Mouse (Mus musculus): ENCODE data around the gene Ufsp1.

The Ufsp1 gene

DNA sequence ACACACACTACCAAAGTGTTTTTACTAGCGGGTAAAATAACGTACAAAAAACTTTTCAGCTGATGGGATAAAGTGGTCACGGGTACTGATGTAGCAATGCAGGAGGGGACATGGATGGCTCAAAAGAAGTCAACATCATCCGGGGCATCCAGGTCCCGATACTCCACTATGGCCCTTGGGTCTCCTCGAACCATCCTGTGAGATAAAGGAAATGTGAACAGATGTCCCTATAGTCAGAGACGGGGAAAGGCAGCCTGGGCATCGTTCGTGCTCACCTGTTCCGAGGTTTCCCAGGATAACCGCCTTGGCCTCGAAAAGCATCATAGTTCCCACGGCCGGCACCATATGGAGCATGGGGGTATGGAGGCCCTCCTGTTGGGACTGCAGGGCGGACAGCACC lies 1.3 kb downstream of the Ufsp1 start:
- no peak for DNase-seq (ENCODE audit: low spot score)

- DNase-seq (ENCODE audit: low spot score) = no peak
These were observed 2.7 kb downstream of the Ufsp1 start for GRCm38 (mm10) chr5:137297126-137297525.

GRCm38 (mm10) chr5:137299240-137299639 lies 4.8 kb downstream of the Ufsp1 start:
- no peak for DNase-seq (ENCODE audit: low spot score)

- peak; percentile 92 for DNase-seq (ENCODE audit: low spot score)
These were observed 6.8 kb downstream of the Ufsp1 start for GRCm38 (mm10) chr5:137301253-137301652.

DNA sequence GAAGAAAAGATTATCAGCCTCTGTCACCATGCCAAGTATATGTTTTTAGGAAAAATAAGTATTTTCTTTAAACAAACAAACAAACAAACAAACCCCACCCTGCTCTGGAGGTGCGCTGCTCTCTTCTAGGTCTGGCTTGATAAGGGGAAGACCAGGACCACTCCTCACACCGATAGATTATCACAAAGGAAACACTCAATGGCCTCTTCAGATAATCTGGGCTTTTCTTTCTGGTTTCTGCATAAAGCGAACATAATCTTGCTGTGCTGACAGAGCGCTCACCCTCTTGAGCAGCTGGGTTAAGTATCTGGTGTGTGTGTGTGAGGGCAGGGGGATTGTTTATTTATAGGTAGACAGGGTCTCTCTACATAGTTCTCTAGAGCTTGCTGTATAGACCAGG lies 9.2 kb downstream of the Ufsp1 start:
- DNase-seq (ENCODE audit: low spot score) = no peak

DNA sequence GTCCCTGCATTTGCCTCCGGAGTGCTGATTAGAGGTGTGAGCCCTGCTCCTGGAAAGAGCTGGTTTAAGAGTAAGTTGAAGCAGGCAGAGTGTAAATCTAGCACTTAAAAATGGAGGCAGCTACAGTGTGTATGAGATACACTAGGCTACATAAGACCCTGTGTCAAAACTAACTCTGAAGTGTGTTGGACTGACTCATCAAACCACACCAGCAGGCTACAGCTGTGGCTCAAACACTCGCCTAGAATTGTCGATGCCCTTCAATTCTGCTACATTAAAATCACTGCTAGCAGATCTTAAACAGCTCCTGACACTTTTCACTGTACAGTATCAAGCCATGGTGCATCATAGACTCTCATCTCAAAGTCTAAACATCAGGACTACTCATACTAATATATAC lies 9.7 kb downstream of the Ufsp1 start:
- DNase-seq (ENCODE audit: low spot score) = no peak

DNA sequence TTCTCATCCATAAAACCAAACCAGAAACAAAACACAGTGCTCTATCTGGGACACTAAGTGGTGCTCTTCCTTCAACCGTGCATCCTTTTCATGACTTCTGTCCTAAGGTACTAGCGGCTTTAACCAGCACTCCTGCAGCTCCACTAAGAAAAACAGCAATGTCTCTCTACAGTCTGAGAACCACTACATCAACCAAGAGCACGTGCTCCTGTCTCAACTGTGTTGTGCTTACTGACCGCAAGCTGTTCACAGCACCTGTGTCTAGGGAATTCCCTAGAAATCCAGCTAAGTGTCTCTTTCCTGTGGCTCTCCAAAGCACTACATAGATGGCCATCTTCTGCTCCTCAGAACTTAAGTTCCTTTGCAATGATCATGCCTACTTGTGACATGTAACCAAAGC lies 10.4 kb downstream of the Ufsp1 start:
- DNase-seq (ENCODE audit: low spot score) = no peak

DNA sequence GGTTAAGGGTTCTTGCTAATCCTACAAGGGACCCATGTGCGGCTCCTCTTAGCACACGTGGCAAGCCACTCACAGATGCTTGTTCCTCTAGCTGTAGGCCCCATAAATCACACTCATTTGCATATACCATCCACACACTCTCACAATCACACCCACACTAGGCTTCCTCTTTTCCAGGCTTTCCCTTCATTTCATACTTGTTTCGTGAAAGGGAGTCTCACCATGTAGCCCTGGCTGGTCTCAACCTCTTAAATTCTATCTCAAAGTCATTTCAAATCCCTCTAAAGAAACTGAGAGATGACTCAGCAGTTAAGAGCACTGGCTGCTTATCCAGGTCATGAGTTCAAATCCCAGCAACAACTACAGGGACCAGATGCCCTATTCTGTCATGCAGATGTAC lies 11.4 kb downstream of the Ufsp1 start:
- peak; percentile 43 for DNase-seq (ENCODE audit: low spot score)

GRCm38 (mm10) chr5:137306439-137307005 lies 12.1 kb downstream of the Ufsp1 start:
- DNase-seq (ENCODE audit: low spot score) = no peak

DNA sequence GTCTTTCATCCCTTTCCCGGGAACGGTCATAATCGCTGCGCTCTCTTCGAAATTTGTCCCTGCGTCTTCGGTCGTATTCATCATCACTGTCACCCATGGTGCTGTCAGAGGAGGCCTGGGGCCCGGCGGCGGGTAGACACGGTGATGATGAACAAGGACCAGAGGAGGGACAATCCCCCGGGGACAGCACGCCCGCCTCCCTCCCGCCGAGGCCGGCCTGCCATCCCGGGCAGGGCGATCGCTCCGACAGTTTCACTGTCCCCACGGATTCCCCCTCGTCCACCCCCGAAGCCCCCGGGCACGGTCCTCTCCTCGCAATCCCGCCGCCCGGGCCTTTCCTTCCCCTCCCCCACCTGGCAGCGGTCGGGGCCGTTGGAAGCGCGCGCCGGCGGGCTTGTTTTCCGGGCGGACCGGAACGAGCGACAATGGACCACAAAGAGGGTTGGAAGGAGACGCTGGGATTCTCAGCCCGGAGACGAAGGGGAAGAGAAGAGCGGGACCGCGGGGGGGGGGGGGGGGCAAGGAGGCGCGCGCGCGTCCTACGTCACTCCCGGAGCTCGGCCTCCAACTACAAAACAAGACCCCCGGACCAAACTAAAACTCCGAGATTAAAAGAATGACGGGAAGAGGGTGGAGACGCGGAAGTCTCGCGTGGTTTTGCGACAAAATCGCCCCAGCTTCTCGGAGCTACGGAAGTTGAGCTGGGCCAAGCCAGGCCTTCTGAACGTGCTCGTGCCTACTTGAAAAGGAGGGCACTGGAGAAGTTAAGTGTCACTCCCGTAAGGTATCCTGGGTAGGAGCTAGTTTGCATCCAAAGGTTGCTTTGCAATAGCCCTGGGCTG lies 12.9 kb downstream of the Ufsp1 start, which contains the start of gene Srrt:
Srrt (minus strand) TSS at position 604 of the 842 bp plus-strand sequence.
- peak; percentile 98 for DNase-seq (ENCODE audit: low spot score)

GRCm38 (mm10) chr5:137308356-137308755 lies 13.9 kb downstream of the Ufsp1 start:
- no peak for DNase-seq (ENCODE audit: low spot score)

- no peak for DNase-seq (ENCODE audit: low spot score)
These were observed 19.2 kb downstream of the Ufsp1 start for GRCm38 (mm10) chr5:137313466-137314192.

- DNase-seq (ENCODE audit: low spot score) = no peak
These were observed 20.0 kb downstream of the Ufsp1 start, which contains the start of gene Trip6 for GRCm38 (mm10) chr5:137314193-137315083. Gene Trip6 (minus strand): TSS chr5:137314404.

- DNase-seq (ENCODE audit: low spot score) = no peak
These were observed 20.9 kb downstream of the Ufsp1 start for GRCm38 (mm10) chr5:137315084-137315903.

- DNase-seq (ENCODE audit: low spot score) = no peak
These were observed 22.9 kb downstream of the Ufsp1 start for GRCm38 (mm10) chr5:137317361-137317760.

DNA sequence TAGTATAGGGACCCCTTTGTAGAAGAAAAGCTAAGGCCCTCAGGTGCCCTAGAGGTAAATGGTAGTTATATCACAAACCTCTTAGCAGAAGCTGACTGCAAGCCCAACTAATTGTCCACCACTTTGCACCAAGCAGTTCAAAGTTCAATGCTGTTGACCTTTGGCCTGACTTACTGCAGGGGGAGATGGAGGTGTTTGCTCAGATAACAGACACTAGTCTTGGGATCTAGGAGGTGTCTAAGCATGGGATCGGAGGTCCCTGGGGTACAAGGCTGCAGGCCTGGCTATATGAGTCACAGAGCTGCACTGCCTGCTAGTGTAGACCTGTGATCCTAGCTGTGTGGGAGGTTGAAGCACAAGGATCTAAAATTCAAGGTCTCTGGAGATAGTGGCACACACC lies 24.1 kb downstream of the Ufsp1 start:
- no peak for DNase-seq (ENCODE audit: low spot score)

- DNase-seq (ENCODE audit: low spot score) = no peak
These were observed 26.6 kb downstream of the Ufsp1 start for GRCm38 (mm10) chr5:137320996-137321395.

DNA sequence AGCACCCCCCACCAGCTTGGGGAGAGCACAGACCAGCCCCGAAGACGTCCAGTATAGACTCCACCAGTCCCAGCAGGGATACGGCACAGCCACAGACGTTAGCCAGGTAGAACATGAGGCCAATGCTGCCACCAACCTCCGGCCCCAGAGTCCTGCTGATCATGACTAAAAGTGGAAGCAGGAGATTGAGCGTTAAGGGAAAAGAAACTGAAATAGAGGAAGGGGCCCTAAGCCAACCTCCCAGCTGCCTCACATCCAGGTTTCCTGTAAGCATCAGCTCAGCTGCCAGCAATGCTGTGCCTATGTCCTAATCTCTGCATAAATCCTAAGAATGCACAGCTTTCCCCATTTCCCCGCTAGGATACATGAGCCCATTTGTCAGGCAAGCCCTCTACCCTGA lies 36.5 kb downstream of the Ufsp1 start:
- DNase-seq (ENCODE audit: low spot score) = no peak

DNA sequence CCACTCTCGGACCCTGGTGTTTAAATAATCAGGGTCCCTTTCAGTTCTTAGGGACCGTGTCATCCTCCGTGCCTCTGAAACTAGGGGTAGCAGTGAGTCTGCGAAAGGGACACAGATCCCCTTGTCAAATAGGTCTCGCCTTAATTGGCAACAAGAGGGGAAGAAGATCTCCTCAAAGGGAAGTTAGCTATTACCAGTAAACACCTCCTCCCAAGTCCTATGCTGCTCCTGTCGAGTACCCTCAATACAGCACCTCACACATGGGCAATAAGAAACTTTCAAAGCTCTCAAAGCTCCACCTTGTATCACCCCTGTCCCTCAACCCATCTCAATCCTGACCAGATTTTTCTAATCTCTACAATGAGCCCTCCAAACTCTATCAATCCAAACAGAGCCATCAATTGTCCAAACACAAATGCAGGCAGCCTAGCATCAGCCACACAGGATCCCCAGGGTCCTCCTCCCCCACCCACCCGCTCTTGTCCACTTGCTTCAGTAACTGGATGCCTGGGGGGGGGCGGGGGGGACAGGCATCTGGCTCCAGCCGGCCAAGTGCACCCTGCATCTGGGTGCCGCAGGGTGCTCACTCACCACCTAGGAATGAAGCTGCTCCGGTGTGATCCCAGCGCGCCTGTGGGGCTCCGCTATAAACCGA lies 38.6 kb downstream of the Ufsp1 start:
- DNase-seq (ENCODE audit: low spot score) = no peak

DNA sequence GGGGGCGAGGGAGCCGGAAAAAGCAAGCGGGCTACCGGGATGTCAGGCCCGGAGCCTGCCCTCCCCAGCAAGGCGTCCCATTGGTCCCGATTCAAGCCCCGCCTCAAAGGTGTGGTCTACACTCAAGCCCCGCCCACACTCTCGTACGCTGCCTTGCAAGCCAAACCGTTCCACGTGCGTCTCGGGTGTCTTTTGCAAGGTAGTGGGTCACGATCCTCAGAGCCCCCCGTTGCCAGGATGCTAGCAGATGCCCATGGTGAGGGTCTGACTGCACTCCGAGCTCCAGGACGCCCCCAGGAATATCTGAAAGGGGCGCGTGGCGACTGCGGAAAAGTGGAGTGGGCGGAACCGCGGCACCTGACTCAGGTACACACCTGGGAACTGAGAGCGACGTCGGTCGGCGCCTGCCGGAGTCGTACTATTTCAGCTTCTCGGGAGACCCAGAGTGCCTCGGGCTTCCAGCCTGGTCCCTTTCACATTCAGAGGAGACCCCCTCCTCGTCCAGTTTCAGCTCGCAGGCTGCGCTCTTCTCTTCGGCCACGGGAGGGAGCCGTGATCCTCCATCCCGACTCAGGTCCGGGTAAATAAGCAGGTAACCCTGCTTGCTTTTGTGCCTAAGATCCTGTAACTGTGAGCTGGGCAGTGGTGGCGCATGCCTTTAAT lies 39.2 kb downstream of the Ufsp1 start, which contains the start of gene Slc12a9:
Slc12a9 (minus strand) TSS at position 86 of the 663 bp plus-strand sequence.
- peak; percentile 98 for DNase-seq (ENCODE audit: low spot score)

Measured in MN1 (cell line).